Mouse (Mus musculus) mature B cell (primary cell): ENCODE data around the gene Gpatch8.

ENCODE experiments used
- in situ Hi-C: fragments of 300-500 bp; cut with MboI; formaldehyde crosslinking; loops from 2 replicates; pipeline ENCODE4 v1.14.3; 2019

Gpatch8 gene

GRCm38 (mm10) chr11:102449043-102450008, 106.9 kb downstream of the Gpatch8 start:
- in situ Hi-C loops: no loop called here

DNA sequence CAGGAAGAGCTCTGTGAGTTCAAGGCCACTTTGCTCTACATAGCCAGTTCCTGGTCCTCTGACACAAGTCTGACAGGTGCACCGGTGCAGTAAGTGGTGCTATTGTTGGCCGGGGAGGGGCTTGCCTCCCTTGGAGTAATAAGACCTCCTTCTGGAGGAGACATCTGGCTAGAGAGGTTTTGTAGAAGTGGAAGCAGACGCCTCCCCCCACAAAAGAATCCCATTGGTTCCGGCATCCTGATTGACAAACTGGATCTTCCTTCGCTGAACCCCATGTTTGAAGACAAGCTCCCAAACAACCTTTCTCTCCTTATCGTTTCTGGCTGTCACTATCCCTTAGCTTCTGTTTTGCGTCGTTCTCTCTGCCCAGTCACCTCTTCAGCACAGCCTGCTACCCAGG, 107.9 kb downstream of the Gpatch8 start:
- in situ Hi-C loops: no loop called here

DNA sequence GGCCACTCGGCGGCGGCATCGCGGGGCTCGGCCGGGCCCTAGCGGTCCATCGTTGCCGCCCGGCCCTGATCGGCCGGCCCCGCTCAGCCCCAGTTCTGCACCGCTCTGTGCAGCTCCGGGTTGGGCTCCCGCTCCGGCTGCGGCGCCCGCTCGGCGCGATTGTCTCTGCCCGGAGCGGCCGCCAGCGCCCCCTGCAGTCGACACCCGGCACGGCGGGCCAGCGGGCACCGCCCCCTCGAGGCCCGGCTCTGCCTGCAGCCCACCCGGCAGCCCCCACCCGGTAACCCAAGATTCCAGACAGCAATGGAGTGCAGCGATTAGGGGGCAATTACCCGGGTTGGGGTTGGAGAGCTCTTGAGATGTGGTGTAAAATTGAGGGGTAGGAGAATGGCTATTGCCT, 108.7 kb downstream of the Gpatch8 start, which contains the start of gene Fam171a2:
Gene Fam171a2 (minus strand): TSS at position 186 of the 400 bp plus-strand sequence.
- in situ Hi-C loops: no loop called here

DNA sequence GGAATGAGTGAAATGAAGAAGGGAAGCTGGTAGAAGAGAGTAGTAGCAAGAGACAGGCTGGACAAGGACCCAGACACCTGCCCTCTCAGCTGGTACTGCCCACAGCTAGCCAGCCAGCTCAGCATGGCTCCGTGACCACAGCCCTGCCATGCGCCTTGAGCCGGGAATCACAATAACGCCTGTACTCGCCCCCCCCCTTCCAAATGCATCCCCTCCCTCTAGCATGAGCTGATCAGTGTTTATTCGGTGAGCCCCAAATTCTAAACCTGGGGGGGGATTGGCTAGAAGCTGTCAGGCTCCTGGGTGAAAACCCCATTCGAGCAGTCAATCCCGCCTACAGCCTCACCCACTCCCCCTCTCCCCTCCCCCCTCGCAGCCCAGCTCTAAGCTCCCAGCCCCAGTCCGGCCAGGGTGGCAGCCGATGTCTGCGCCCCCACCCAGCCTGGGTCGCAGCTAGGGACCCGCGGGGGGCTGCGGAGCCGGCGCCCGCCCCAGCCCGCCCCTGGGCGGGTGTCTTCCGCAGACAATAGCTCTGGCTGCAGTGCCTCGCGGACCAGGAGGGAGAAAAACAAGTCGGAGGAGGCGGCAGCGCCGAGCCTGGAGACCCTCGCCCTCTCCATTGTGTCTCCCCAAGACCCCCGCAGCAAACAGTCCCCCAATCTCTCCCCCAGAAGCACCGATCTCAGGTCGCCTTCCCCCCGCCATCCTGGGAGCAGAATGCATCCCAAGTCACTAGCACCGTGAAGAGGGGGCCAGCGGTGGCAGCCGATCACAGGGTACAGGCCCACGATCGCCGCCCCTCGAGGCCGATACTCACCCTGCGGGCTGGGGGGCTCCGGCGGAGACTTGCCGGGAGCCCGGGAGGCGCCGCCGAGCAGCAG, 109.4 kb downstream of the Gpatch8 start:
- in situ Hi-C loops: no loop called here

GRCm38 (mm10) chr11:102445891-102446361, 110.3 kb downstream of the Gpatch8 start:
- in situ Hi-C loops: no loop called here

GRCm38 (mm10) chr11:102445264-102445890, 110.8 kb downstream of the Gpatch8 start:
- in situ Hi-C loops: no loop called here

DNA sequence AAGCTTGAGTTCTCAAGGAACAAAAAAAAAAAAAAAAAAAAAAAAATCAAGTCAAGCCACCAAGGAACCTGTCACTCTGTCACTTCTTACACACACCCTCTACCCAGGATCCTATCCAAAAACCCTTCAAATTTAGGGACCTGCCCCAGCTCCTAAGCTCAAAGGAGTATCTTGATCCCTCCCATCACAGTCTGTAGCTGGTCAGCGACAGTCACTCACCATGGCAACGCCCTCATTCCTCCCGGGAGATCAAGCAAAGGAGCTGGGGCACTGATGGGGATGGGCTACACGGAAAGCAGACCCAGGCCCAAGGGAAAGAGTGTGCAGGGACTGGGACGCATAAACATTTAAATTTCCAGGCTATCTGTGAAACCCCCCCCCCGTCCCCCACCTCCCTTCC, 111.4 kb downstream of the Gpatch8 start:
- in situ Hi-C loops: no loop called here

GRCm38 (mm10) chr11:102444321-102444720, 111.9 kb downstream of the Gpatch8 start:
- in situ Hi-C loops: no loop called here

GRCm38 (mm10) chr11:102443740-102444139, 112.5 kb downstream of the Gpatch8 start:
- in situ Hi-C loops: no loop called here

DNA sequence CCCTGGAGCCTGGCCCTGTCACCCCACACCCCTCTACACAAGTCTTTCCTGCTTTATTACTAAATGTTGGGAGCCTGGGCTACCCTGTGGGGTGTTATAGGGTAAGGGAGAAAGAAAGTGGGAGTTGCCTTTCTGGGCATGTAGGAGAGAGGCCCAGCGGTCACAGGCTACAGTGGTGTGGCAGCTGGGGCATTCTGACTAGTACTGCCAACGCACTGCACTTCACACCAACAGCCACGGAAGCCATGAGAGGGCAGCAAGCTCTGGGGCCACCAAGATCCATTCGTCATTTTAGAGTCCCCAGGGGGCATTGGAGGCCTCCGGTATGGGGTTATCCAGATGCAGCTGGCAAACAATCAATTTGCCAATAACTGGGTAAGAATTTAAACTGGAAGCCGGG, 114.1 kb downstream of the Gpatch8 start:
- in situ Hi-C loops: no loop called here

DNA sequence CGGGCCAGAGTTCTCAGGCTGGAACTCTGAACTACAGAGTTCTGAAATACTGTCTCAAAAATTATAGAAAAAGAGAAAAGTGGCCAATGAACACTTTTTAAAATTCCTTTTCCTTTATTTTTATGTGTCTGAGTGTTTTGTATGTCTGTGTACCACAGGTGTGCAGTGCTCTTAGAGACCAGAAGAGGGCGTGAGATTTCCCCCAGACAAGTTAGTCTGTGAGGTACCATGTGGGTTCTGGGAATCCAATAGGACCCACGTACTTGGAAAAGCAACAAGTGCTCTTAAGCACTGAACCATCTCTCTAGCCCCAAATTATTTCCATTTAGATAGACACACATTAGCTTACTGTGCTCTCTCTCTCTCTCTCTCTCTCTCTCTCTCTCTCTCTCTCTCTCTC, 114.8 kb downstream of the Gpatch8 start:
- in situ Hi-C loops: no loop called here

DNA sequence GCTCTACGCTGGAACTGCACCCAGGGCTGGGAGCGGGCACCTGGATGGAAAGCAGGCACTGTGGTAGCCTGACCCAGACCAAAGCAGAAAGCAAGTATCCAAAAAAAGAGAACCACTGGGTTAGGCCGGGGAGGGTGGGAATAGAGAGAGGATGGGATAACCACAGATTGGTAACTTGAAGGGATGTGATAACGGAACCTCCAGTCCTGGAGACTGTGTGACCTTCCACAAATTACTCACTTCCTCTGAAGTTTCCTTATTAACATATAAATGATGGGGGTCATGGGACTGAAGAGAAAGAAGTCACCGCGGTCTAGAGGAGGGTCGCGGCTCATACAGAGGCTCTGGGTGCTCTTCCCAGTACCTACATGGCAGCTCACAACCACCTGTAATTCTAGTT, 115.9 kb downstream of the Gpatch8 start:
- in situ Hi-C loops: no loop called here

DNA sequence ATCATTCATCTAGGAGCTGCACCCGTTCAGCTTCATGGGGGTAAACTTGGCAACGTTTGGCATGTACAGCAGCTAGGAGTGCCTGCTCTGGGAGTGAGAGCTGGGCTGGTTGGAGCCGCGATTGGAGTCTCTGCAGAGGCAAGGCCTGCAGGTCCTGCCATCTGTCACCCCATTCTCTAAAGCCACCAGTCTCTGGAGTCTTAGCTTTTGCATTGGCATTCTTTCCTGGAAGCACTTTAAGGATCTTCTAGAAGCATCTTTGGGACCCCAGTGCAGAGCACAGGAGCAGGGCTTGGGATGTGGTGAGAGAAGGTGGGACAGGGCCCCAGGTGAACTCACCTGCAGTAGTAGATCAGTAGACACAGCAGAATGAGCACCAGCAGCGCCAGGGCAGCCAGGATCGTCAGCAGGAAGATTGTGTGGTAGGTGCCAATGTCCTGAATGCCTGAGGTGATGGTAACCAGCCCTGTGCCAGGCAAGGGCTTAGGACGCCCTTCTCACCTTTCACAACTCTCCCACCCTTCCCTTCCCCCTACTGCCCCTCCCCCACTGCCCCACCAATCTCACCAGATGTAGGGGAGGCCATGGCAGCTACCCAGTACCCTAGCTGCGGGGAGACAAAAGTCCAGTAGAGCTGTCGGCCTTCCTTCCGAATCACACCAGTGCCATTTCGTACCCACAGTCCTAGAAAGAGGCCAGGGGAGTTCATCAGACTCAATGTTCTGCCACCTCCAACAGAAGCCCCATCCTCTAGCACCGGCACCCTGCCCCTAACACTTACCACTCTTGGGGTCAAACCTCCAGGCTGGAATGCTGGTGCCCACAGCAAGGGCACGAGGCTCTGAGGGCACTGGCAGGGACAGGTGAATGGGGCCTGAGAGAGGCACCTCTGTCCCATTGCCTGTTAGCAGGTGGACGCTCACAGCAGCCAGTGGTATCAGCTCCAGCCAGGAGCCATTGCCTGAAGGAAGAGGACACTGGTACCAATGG, 116.8 kb downstream of the Gpatch8 start:
- in situ Hi-C loops: no loop called here

DNA sequence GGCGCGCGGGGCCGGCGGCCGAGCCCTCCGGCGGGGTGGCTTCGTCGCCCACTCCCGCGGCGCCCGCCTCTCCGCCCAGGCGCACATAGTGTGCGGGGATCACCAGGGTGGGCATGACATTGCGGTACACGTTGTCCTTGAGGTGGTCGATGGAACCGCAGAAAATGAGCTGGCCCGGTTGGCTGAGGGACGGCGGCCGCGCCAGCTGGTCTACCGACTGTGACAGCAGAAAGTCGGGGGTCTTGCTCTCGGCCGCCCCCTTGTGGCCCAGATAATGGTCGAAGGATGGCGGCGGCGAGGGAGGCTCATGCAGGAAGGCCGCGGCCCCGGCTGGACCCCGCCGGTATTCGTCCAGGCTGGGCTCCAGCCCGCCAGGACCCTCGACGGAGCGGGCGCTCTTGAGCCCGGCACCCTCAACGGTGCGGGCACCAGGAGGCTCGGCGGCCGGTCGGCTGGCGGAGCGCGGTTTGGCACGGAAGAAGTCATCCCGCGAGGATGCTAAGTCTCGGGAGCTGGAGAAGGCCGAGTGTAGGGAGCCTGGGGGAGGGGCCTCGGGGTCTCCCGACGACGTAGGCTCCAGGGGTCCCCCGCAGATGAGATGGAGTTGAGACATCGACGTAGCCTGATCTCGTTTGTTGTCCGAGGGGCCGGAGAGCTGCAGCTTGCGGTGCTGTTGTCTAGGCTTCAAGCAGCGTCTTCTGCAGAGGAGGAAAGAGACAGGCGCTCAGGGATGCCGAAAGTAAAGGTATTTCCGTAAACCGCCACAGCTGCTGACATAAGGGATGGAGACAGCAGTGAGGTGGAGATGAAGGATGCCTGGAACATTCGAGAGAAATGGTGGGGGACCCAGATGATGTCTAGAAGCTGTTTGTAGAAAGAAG, 117.7 kb downstream of the Gpatch8 start:
- in situ Hi-C loops: no loop called here

GRCm38 (mm10) chr11:102437120-102438061, 118.8 kb downstream of the Gpatch8 start:
- in situ Hi-C loops: no loop called here

DNA sequence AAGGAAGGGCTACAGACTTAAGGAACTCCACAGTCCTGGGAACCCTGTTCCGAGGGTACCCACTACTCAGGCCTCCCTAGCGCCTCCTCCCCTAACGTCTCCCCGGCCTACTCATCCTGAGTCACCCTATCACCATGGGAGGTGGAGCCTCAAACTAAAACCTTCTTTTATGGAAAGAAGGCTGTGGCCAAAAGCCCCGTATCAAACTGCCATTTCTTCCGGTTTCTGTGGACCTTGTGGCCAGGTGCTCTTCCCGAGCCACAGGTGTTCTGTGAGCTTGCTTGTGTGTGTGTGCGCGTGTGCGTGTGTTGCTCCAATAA, 119.8 kb downstream of the Gpatch8 start:
- in situ Hi-C loops: no loop called here

GRCm38 (mm10) chr11:102435754-102436470, 120.3 kb downstream of the Gpatch8 start:
- in situ Hi-C loops: no loop called here
